Mouse (Mus musculus) stomach, postnatal 0 days (tissue): Measurements from ENCODE around the gene Acly.

Experiments used
- CTCF ChIP-seq: IDR thresholded peaks from 2 replicates; pipeline ENCODE4 v1.5.1; 2016; ENCODE audit warnings: antibody characterized with exemption, low read depth, mild to moderate bottlenecking, moderate library complexity
- EP300 ChIP-seq: optimal IDR thresholded peaks from 2 replicates; pipeline ENCODE3; 2016; ENCODE audit warnings: antibody characterized with exemption

DNA sequence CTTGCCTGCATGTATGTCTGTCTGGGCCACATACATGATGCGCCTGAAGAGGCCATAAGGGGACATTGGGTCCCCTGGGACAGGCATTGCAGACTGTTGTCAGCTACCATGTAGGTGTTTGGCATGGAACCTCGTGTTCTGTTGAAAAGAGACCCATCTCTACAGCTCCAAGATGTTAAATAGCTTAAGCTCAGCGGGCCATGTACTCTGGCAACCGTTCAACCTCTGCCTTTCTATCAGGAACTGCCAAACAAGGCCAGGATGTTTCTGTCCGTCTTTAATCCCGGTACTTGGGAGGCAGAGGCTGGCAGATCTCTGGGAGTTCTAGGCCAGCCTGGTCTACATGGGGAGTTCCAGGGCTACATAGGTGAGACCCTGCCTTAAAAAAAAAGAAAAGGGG lies 85.2 kb downstream of the Acly start:
- TF ChIP-seq CTCF (no peak), EP300 (no peak)
